Mouse (Mus musculus): ENCODE measurements around the gene Hist1h3d. TPM values are rescaled to one million over a fixed set of nuclear protein-coding genes. Genes with fewer than 3 reads are reported as not detected.

Hist1h3d gene
- polyA plus RNA-seq, 1 experiment from 2014 or later, result 4.2 TPM

DNA sequence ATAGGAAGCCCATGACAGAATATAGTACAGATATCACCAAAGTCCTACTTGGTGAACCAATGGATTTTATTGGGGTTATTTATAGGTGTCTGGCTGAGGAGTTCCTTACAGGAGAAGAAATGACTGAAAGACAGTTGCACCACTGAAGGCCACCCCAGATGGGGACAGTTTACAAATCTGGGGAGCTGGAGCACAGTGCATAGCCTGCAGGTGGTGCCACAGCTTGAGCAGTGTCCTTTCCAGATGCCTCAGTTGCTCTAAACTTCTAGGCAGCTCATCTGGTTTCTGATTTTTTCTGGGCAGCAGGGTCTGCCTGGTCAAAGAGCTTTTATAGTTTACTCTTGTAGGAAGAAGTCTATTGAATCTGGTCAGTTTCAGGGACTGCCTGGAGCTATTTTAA, 34.3 kb downstream of the Hist1h3d start:
- ATAC-seq (ENCODE audit: low FRiP score, low TSS enrichment) (no peak), DNase-seq (ENCODE audit: low spot score) (no peak)
- Histone ChIP-seq H3K27ac (replicated peaks) (no peak overlapping the region), H3K4me1 (replicated peaks; ENCODE audit: control insufficient read depth, insufficient read depth) (no peaks in the 10 kb centered on the region), H3K9ac (ENCODE audit: low read length) (no peak overlapping the region), H3K4me2 (replicated peaks; ENCODE audit: low read depth) (no peak overlapping the region), H3K4me3 (ENCODE audit: low read depth, low read length) (no peak overlapping the region), H3K27me3 (ENCODE audit: control insufficient read depth, insufficient read depth, low read length) (no peaks in the 10 kb centered on the region), H3K36me3 (ENCODE audit: control insufficient read depth, insufficient read depth, low read length) (no peaks in the 10 kb centered on the region), H3K9me3 (ENCODE audit: control insufficient read depth, low read length) (no peaks in the 10 kb centered on the region)
- TF ChIP-seq CTCF (IDR thresholded peaks at IDR 0.05; ENCODE audit: low read depth), result no peak

- no peak for TF ChIP-seq CTCF (IDR thresholded peaks at IDR 0.05; ENCODE audit: low read depth)
- TF ChIP-seq EP300 (optimal IDR thresholded peaks at IDR 0.05), result no peak
- ATAC-seq (ENCODE audit: low FRiP score, low TSS enrichment) (no peak), DNase-seq (ENCODE audit: low spot score) (no peak)
- Histone ChIP-seq H3K27ac (replicated peaks) (no peak overlapping the region), H3K4me1 (replicated peaks; ENCODE audit: control insufficient read depth, insufficient read depth) (no peaks in the 10 kb centered on the region), H3K4me3 (ENCODE audit: low read depth, low read length) (no peak overlapping the region), H3K9me3 (ENCODE audit: control insufficient read depth, low read length) (no peaks in the 10 kb centered on the region), H3K9ac (ENCODE audit: low read length) (no peak overlapping the region), H3K36me3 (ENCODE audit: control insufficient read depth, insufficient read depth, low read length) (no peaks in the 10 kb centered on the region), H3K4me2 (replicated peaks; ENCODE audit: low read depth) (no peak overlapping the region), H3K27me3 (ENCODE audit: control insufficient read depth, insufficient read depth, low read length) (no peaks in the 10 kb centered on the region)
- WGBS, result 69% methylated on average over 2 of the region's 2 CpGs
Observed at GRCm38 (mm10) chr13:23610393-23610792, 34.8 kb downstream of the Hist1h3d start.

GRCm38 (mm10) chr13:23611638-23612037, 36.1 kb downstream of the Hist1h3d start:
- H3K4me2 ChIP-seq (replicated peaks; ENCODE audit: low read depth), result no peak overlapping the region
- H3K9ac ChIP-seq (ENCODE audit: low read length), result no peak overlapping the region
- no peaks in the 10 kb centered on the region for H3K9me3 ChIP-seq (ENCODE audit: control insufficient read depth, low read length)
- H3K4me1 ChIP-seq (replicated peaks; ENCODE audit: control insufficient read depth, insufficient read depth), result no peaks in the 10 kb centered on the region
- no peaks in the 10 kb centered on the region for H3K36me3 ChIP-seq (ENCODE audit: control insufficient read depth, insufficient read depth, low read length)
- H3K4me3 ChIP-seq (ENCODE audit: low read depth, low read length), result no peak overlapping the region
- TF ChIP-seq CTCF (IDR thresholded peaks at IDR 0.05; ENCODE audit: low read depth), result no peak
- no peak for TF ChIP-seq EP300 (optimal IDR thresholded peaks at IDR 0.05)
- no peaks in the 10 kb centered on the region for H3K27me3 ChIP-seq (ENCODE audit: control insufficient read depth, insufficient read depth, low read length)
- H3K27ac ChIP-seq (replicated peaks), result no peak overlapping the region
- WGBS, result 89% methylated on average over 3 of the region's 3 CpGs
- no peak for ATAC-seq (ENCODE audit: low FRiP score, low TSS enrichment)
- no peak for DNase-seq (ENCODE audit: low spot score)

DNA sequence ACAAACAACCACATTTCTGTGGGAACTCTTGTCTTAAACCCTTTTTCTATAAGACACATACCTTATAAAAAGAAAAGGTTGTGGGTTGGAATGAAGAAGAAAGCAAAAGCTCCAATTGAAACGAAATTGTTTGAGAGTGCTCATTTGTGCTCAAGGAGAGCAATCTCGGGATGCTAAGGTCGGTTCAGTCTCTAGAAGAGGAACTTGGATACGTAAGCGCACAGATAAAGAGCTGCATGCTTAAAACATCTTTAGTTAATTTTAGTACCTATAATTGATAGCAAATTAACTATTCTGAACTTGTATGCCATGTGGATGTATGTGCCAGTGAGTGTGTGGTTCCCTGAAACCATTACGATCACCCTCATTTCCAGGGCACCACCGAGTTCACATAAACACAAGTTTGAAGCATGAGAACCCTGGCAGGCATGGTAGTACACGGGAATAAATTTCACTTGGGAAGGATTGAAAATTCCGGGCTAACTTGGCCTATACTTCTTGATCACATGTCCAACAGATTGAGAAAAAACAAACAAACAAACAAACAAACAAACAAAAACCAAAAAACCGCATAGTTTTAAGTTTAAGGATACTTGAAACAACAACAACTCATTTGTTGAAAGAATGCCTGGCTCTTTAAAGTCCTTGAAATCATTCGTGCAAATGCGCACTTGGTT, 44.6 kb downstream of the Hist1h3d start:
- peak overlapping the region; percentile 67 for H3K4me2 ChIP-seq (replicated peaks; ENCODE audit: low read depth)
- H3K4me3 ChIP-seq (ENCODE audit: low read depth, low read length), result peak overlapping the region; percentile 59
- H3K9me3 ChIP-seq (ENCODE audit: control insufficient read depth, low read length), result no peaks in the 10 kb centered on the region
- peak overlapping the region; percentile 92 for H3K27ac ChIP-seq (replicated peaks)
- WGBS, result 44% methylated on average over 12 of the region's 12 CpGs
- TF ChIP-seq CTCF (IDR thresholded peaks at IDR 0.05; ENCODE audit: low read depth) (no peak), EP300 (optimal IDR thresholded peaks at IDR 0.05) (no peak)
- H3K4me1 ChIP-seq (replicated peaks; ENCODE audit: control insufficient read depth, insufficient read depth), result no peaks in the 10 kb centered on the region
- ATAC-seq (ENCODE audit: low FRiP score, low TSS enrichment) (no peak), DNase-seq (ENCODE audit: low spot score) (no peak)
- H3K27me3 ChIP-seq (ENCODE audit: control insufficient read depth, insufficient read depth, low read length), result no peaks in the 10 kb centered on the region
- H3K36me3 ChIP-seq (ENCODE audit: control insufficient read depth, insufficient read depth, low read length), result no peaks in the 10 kb centered on the region
- H3K9ac ChIP-seq (ENCODE audit: low read length), result peak overlapping the region; percentile 59

DNA sequence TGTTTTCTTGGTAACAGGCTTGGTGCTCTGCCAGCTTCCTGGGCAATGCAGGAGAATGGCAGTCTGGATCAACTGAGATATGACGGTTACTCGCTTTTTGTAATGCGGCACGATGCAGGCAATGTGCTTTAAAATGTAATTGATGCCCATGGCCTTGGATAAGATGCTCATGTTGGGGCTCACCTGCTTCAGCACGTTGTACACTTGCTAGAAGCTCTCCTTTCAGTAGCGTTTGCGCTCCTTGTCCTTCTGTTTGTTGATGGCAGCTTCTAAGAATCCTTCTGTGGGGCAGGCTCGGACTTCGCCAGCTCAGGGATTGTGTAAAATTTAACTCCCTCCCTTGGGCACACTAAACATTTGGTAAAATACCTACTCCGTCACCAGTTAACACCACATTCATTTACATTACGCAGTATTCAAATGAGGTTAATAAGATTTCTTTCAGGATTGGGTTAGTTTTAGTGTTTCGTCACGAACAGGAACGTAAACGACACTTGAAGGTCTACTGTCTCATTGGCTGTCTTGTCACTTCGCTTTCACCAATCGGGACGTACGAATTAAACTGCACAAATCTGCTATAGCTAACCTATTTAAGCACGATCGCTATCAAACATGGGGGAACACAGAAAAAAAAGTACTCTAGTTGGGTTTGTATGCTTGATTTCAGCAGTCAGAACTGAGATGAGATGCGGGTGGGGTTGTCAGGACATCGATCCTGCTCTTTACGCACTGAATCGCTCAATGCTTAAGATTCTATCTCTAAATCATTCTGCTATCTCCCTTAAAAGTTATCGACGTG, 45.4 kb downstream of the Hist1h3d start, which contains the start of gene Hist1h2be:
Gene Hist1h2be (minus strand): TSS at position 392 of the 799 bp plus-strand sequence.
- H3K9ac ChIP-seq (ENCODE audit: low read length), result peak within 1 kb of the TSS; percentile 84
- WGBS, result under 1% methylated on average over 27 of the region's 27 CpGs
- no peaks in the 10 kb centered on the region for H3K9me3 ChIP-seq (ENCODE audit: control insufficient read depth, low read length)
- peak within 1 kb of the TSS; percentile 67 for H3K4me2 ChIP-seq (replicated peaks; ENCODE audit: low read depth)
- H3K4me1 ChIP-seq (replicated peaks; ENCODE audit: control insufficient read depth, insufficient read depth), result no peaks in the 10 kb centered on the region
- peak within 1 kb of the TSS; percentile 92 for H3K27ac ChIP-seq (replicated peaks)
- ATAC-seq (ENCODE audit: low FRiP score, low TSS enrichment) (peak; percentile 85), DNase-seq (ENCODE audit: low spot score) (peak; percentile 72)
- TF ChIP-seq CTCF (IDR thresholded peaks at IDR 0.05; ENCODE audit: low read depth), result no peak
- no peak for TF ChIP-seq EP300 (optimal IDR thresholded peaks at IDR 0.05)
- no peaks in the 10 kb centered on the region for H3K27me3 ChIP-seq (ENCODE audit: control insufficient read depth, insufficient read depth, low read length)
- peak within 1 kb of the TSS; percentile 59 for H3K4me3 ChIP-seq (ENCODE audit: low read depth, low read length)
- H3K36me3 ChIP-seq (ENCODE audit: control insufficient read depth, insufficient read depth, low read length), result no peaks in the 10 kb centered on the region

Measured in stomach, postnatal 0 days (tissue).